Mouse (Mus musculus): ENCODE data around the gene Creb1. TPM values are rescaled to one million over a fixed set of nuclear protein-coding genes. Genes with fewer than 3 reads are reported as not detected.
A peak's percentile ranks its signal among the peaks of the same experiment; 100 is the strongest.

The Creb1 gene
- polyA plus RNA-seq, 1 experiment = 2.1 TPM

- Histone ChIP-seq H3K9me3 (no peaks in the 10 kb centered on the region), H3K4me1 (peaks cover 36% of the 10 kb centered on the region), H3K4me3 (replicated peaks) (peak overlapping the region; percentile 91), H3K36me3 (replicated peaks; ENCODE audit: low read length) (peaks cover 37% of the 10 kb centered on the region), H3K27me3 (replicated peaks) (no peaks in the 10 kb centered on the region)
- TF ChIP-seq GATA1 (IDR thresholded peaks at IDR 0.05; ENCODE audit: borderline replicate concordance, low read length) = no peak
- TF ChIP-seq FLI1 (IDR thresholded peaks at IDR 0.05; ENCODE audit: low read length) = no peak
Measured at GRCm38 (mm10) chr1:64616076-64616475, 83.6 kb downstream of the Creb1 start.

GRCm38 (mm10) chr1:64616531-64616880 is 84.1 kb downstream of the Creb1 start:
- H3K27me3 ChIP-seq (replicated peaks) = no peaks in the 10 kb centered on the region
- peaks cover 34% of the 10 kb centered on the region for H3K36me3 ChIP-seq (replicated peaks; ENCODE audit: low read length)
- no peak for TF ChIP-seq FLI1 (IDR thresholded peaks at IDR 0.05; ENCODE audit: low read length)
- no peak for TF ChIP-seq GATA1 (IDR thresholded peaks at IDR 0.05; ENCODE audit: borderline replicate concordance, low read length)
- peaks cover 36% of the 10 kb centered on the region for H3K4me1 ChIP-seq
- H3K9me3 ChIP-seq = no peaks in the 10 kb centered on the region
- H3K4me3 ChIP-seq (replicated peaks) = peak overlapping the region; percentile 91

DNA sequence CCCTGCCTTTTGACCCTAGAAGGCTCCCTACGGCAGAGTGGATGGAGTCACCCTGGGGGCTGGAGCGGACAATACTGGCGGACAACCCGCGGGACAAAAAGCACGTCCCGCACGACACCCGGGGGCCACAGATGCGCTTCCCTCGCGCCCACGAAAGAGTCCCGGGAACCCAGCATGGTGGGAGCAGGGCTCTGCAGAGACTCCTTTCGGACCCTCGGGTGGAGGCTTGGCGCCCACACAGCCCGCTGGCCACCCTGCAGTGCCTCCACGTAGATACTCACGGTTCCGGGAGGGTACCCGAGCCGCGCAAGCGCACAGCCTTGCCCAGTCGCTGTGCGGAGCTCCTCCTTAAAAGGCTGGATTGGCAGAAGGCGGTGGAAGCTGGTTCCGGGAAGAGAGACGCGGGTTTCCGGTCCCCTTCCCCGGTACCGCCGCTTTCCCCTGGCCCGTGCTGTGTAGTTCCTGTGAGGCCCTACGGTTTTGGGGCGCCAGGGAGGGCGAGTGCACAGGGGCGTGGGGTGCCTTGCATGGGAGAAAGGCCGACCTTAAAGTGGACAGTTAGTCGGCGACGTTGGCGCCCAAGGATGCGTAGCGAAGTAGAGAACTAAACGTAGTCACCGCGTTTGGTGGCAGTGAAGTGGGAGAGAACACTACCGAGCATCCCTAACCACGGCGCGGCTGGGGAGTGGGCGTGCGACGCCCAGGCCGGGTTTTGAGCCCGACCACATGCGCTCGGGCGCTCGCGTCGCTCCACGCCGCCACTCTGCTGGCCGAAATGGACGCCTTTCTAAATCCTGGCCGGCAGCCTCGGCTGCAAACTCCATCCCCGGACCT is 84.7 kb downstream of the Creb1 start, which contains the start of gene Mettl21a:
TSS of gene Mettl21a (minus strand) at position 362 of the 834 bp plus-strand sequence.
- Histone ChIP-seq H3K4me3 (replicated peaks) (peak within 1 kb of the TSS; percentile 91), H3K9me3 (no peaks in the 10 kb centered on the region), H3K36me3 (replicated peaks; ENCODE audit: low read length) (peaks cover 34% of the 10 kb centered on the region), H3K4me1 (peaks cover 36% of the 10 kb centered on the region), H3K27me3 (replicated peaks) (no peaks in the 10 kb centered on the region)
- TF ChIP-seq GATA1 (IDR thresholded peaks at IDR 0.05; ENCODE audit: borderline replicate concordance, low read length) (no peak), FLI1 (IDR thresholded peaks at IDR 0.05; ENCODE audit: low read length) (no peak)

GRCm38 (mm10) chr1:64617715-64617984 is 85.2 kb downstream of the Creb1 start:
- no peak for TF ChIP-seq FLI1 (IDR thresholded peaks at IDR 0.05; ENCODE audit: low read length)
- no peak for TF ChIP-seq GATA1 (IDR thresholded peaks at IDR 0.05; ENCODE audit: borderline replicate concordance, low read length)
- H3K4me3 ChIP-seq (replicated peaks) = peak overlapping the region; percentile 91
- H3K4me1 ChIP-seq = peaks cover 38% of the 10 kb centered on the region
- peaks cover under 1% of the 10 kb centered on the region for H3K27me3 ChIP-seq (replicated peaks)
- H3K36me3 ChIP-seq (replicated peaks; ENCODE audit: low read length) = peaks cover 29% of the 10 kb centered on the region
- H3K9me3 ChIP-seq = no peaks in the 10 kb centered on the region

GRCm38 (mm10) chr1:64618226-64618625 is 85.8 kb downstream of the Creb1 start:
- H3K4me3 ChIP-seq (replicated peaks) = peak overlapping the region; percentile 91

DNA sequence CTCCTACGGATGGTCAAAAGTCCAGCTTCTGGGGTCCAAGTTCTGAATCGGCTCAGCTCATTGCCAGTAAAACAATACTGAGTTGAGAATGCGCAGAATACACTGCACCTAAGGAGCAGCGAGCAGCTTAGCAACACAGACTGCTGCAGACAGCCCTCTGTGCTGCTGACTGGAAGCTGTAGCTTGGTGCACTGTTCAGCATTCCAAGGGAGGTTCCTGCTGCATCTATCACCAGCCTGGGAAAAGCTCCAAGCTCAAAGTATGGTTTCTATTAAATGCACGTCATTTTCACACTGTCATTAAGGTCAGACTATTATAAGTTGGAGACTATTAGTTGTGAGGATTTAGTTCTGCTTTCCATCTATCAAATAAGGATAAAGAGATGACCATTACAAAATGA is 88.7 kb downstream of the Creb1 start:
- TF ChIP-seq GATA1 (IDR thresholded peaks at IDR 0.05; ENCODE audit: borderline replicate concordance, low read length) = no peak
- no peak for TF ChIP-seq FLI1 (IDR thresholded peaks at IDR 0.05; ENCODE audit: low read length)
- no peaks in the 10 kb centered on the region for H3K9me3 ChIP-seq
- H3K27me3 ChIP-seq (replicated peaks) = peaks cover 3% of the 10 kb centered on the region
- peaks cover 2% of the 10 kb centered on the region for H3K36me3 ChIP-seq (replicated peaks; ENCODE audit: low read length)
- H3K4me3 ChIP-seq (replicated peaks) = no peak overlapping the region
- peaks cover 30% of the 10 kb centered on the region for H3K4me1 ChIP-seq

More at GRCm38 (mm10) chr1:64618226-64618625, 85.8 kb downstream of the Creb1 start:
- H3K4me1 ChIP-seq = peaks cover 44% of the 10 kb centered on the region
- peaks cover 25% of the 10 kb centered on the region for H3K36me3 ChIP-seq (replicated peaks; ENCODE audit: low read length)
- H3K27me3 ChIP-seq (replicated peaks) = peaks cover 3% of the 10 kb centered on the region
- H3K9me3 ChIP-seq = no peaks in the 10 kb centered on the region
- TF ChIP-seq FLI1 (IDR thresholded peaks at IDR 0.05; ENCODE audit: low read length) (no peak), GATA1 (IDR thresholded peaks at IDR 0.05; ENCODE audit: borderline replicate concordance, low read length) (no peak)

DNA sequence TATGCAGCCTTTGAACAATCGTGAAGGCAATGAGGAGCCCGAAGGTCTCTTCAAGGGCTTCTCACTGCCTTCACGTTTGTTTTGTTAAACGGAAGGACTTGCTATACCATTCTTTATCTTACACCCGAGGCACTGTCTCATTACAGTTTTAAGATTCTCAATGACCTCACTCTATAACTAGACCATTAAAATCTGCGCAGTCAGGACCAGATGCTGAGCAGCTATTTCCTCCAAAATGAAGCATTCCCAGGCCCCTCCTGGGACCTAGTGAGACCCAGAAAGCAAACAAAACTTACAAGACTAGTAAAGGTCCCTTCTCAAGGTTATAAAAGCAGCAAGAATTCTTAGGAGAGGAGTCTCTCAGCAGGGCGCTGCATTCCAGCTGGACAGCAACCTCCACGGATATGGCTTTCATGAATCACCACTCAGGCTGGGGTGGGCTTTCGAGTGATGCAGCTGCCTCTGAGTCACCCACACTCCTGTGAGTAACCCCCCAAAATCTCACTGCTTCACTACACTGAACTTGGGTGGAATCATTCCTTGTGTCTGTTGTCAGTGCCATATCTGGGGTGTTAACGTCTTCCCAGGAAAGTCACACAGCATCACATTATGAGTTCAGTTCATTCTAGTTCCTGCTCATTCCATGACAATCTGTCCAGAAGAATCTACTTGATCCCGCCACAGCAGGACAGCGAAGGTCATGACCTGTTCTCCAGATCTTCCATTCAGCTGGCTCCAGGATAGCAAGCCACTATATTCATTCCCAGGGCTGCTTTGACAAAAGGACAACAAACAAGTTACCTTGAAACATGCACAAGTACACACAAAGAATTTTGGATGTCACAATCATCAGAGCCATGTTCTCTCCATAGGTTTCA is 91.4 kb downstream of the Creb1 start:
- H3K4me1 ChIP-seq = peaks cover 10% of the 10 kb centered on the region
- no peak overlapping the region for H3K4me3 ChIP-seq (replicated peaks)
- H3K27me3 ChIP-seq (replicated peaks) = peaks cover 3% of the 10 kb centered on the region
- H3K9me3 ChIP-seq = no peaks in the 10 kb centered on the region
- peaks cover 2% of the 10 kb centered on the region for H3K36me3 ChIP-seq (replicated peaks; ENCODE audit: low read length)
- TF ChIP-seq GATA1 (IDR thresholded peaks at IDR 0.05; ENCODE audit: borderline replicate concordance, low read length) (no peak), FLI1 (IDR thresholded peaks at IDR 0.05; ENCODE audit: low read length) (no peak)

DNA sequence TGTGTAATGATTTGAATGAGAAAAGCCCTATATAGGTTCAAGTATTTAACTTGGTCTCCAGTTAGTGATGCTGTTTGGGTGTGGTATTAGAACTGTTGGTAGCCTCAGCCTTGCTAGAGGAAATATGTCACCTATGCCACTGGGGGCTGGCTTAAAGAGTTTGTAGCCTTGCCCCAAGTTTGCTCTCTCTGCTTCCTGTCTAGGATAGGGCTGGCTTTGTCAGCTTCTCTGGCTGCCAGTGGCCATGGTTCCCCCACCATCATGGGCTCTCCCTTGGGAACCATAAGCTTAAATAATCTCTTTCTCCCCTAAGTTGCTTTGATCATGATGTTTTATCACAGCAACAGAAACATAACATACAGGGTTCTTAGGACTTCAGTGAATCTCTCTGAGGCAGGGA is 92.8 kb downstream of the Creb1 start:
- Histone ChIP-seq H3K4me3 (replicated peaks) (no peak overlapping the region), H3K9me3 (no peaks in the 10 kb centered on the region), H3K4me1 (peaks cover 8% of the 10 kb centered on the region), H3K36me3 (replicated peaks; ENCODE audit: low read length) (peaks cover 2% of the 10 kb centered on the region), H3K27me3 (replicated peaks) (peaks cover 3% of the 10 kb centered on the region)
- TF ChIP-seq FLI1 (IDR thresholded peaks at IDR 0.05; ENCODE audit: low read length) (no peak), GATA1 (IDR thresholded peaks at IDR 0.05; ENCODE audit: borderline replicate concordance, low read length) (no peak)

DNA sequence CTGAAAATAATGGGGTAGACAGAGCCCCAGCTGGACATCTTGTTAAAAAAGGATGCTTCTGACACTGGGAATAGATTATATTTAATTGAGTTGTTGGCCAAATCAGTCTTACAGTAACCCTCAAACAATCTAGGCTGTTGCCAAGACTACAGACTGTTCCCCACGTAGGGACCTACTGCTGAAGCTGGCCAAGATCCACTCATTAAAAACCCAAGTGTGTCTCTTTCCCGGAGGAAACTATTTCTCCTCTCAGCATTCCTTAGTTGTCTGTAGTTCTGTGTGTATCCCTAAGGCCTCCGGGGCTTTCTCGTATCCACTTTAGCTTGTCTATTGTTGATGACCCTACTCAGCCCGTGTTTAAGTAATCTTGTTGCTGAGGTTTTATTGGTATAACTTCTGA is 99.1 kb downstream of the Creb1 start:
- Histone ChIP-seq H3K27me3 (replicated peaks) (peaks cover 8% of the 10 kb centered on the region), H3K36me3 (replicated peaks; ENCODE audit: low read length) (no peaks in the 10 kb centered on the region), H3K9me3 (peaks cover 5% of the 10 kb centered on the region), H3K4me1 (peaks cover 28% of the 10 kb centered on the region), H3K4me3 (replicated peaks) (no peak overlapping the region)
- no peak for TF ChIP-seq GATA1 (IDR thresholded peaks at IDR 0.05; ENCODE audit: borderline replicate concordance, low read length)
- TF ChIP-seq FLI1 (IDR thresholded peaks at IDR 0.05; ENCODE audit: low read length) = no peak

DNA sequence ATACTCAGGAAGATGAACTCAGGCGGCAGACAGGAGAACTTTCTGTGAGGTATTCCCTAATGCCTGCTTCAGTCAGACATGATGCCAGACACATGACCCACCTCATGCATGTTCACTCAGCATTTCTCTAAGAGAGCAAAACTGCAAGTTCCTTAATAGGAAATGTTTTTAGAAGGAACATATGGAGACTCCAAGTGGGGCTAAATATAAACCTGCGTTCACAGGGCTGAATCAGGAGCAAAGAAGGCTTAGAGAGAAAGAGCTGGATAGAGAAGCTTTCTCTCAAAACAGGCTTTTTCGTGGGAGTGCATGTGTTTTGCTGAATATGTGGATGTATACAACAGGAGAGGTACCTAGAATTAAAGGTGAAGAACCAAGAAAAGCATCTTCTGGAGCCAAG is 100.8 kb downstream of the Creb1 start:
- TF ChIP-seq FLI1 (IDR thresholded peaks at IDR 0.05; ENCODE audit: low read length) = no peak
- no peak for TF ChIP-seq GATA1 (IDR thresholded peaks at IDR 0.05; ENCODE audit: borderline replicate concordance, low read length)
- Histone ChIP-seq H3K4me3 (replicated peaks) (no peak overlapping the region), H3K9me3 (peaks cover 5% of the 10 kb centered on the region), H3K36me3 (replicated peaks; ENCODE audit: low read length) (no peaks in the 10 kb centered on the region), H3K4me1 (peaks cover 29% of the 10 kb centered on the region), H3K27me3 (replicated peaks) (peaks cover 8% of the 10 kb centered on the region)
